Mouse (Mus musculus): Measurements from ENCODE around the gene Ankrd63.
A peak's percentile ranks its signal among the peaks of the same experiment; 100 is the strongest.
"Not testable (repeated sequence)": the region's sequence is repeated elsewhere in the genome, so short reads cannot be mapped to it uniquely, and the experiment has no call there.

The Ankrd63 gene

DNA sequence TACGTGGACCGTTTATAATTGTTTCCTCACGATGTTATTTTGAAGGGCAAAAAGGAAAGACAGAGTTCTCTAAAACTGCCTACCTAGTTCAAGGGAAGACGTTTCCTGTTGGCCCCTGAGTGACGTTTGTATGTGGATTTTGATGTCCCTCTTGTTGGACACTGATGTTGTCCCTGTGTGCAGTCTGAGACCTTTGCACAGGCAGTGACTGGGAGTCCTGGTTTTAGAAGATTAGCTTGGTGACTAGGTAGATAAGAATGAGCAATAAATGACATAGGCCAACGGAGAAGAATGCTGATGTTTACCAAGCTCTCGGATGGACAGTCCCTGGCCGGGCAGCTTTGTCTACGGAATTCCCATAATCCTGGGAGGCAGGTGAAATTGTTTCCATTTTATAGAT lies 41.9 kb downstream of the Ankrd63 start:
- DNase-seq (ENCODE audit: low spot score in 2 of 2): no peak

DNA sequence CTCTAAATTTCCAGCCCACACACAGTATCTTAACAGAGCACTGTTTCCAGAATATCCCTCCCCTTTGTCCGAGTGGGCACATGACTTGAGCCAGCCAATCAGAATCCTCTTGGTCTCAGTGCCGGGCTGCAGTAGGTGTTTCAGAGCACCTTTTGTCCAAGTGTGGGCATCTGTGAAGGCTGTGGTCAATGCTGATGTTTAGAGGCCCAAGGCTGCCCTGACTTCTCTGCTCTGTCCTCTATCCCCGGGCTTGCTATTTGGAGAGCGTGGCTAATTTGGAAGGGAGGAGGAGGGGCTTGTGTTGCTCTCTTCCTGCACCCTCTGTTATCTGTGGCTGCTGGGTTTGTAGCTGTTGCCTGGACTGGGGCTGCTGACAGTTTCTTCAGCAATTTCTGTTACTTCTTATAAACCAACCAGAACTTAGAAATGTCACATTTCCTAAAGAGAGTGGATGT lies 43.7 kb downstream of the Ankrd63 start:
- DNase-seq (ENCODE audit: low spot score in 2 of 2): peak; percentile 34 to 41

DNA sequence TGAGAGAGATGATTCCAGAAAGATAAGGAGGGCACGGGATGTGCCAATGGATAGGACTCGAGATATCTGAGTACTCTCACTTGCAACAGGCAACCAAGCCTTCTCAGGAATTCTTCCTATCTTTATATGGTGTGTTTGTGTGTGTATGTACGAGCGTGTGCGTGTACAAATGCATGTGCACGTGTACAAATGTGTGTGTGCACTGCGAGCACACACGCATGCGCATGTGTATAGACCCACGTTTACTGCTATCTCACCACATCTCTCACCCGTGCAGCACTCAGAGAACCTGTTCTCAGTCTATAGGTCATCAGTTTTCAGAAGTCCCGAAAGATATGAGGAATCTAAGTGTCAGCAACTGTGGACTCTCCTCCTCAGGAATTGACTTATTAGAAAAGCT lies 44.3 kb downstream of the Ankrd63 start:
- DNase-seq (ENCODE audit: low spot score in 2 of 2): no peak

DNA sequence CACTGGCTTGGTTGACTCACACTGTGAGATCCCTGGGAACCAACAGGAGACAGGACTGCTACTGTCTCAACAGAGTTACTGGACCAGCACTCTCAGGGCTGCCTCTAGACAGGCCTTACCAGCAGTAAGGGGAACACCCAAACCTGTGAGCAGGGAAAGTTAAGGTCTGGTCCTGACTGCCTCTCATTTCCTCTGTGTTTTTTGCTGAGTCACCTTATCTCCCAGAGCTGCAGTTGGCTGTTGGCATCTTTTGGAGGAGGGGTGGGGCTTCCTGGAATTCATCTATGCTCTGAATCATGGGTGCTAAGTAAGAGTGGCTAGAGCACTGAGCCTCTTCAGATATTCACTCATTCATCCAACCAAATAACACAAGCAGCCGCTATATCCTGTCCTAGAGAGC lies 44.7 kb downstream of the Ankrd63 start:
- DNase-seq (ENCODE audit: low spot score in 2 of 2): peak; percentile 40 to 41

DNA sequence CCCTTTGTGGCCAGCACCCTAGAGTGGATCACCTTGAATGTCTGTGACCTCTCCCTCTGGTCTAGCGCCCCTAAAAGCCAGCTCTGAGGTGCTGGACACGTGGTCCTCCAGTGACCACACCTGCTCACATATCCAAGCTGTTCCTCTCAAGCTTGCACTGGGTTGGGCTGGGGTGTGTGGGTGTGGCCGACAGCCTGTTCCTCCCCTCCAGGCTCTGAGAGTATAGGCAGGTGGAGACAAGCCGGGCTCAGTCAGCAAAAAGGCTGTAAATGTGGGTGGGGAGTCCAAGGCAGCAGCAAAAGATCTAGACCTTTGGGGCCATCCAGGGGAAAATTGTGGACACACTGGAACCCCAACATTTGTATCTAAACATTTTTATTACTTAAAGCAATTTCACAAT lies 45.3 kb downstream of the Ankrd63 start:
- DNase-seq (ENCODE audit: low spot score in 2 of 2): peak; percentile 51 to 58

DNA sequence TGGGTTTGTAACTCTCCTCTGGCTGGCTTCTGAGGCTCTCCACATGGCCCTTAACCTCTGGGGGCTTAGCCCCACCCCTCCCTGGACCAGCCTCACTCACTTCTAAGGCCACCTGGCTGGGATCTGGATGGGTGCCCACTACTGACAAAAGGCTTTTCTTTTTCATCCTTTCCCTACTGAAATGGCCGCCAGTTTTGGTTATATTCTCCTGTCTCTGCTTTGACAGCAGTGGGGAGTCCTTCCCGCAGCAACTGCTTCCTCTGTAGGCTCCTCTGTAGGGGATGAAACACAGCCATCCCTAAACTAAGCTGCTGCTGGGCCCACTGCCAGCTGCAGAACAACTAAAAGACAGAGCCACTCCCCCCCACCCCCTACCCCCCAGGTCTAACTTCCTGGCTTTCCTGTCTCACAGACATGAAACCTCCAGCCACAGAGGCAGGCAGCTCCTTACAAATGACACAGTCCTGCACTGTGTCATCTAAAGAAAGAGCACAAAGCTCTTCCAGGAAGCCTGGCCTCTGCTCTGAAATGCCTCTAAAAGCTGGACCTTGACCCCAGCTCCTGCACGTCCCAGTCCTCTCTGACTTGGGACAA lies 47.0 kb downstream of the Ankrd63 start:
- no peak for DNase-seq (ENCODE audit: low spot score in 2 of 2)

DNA sequence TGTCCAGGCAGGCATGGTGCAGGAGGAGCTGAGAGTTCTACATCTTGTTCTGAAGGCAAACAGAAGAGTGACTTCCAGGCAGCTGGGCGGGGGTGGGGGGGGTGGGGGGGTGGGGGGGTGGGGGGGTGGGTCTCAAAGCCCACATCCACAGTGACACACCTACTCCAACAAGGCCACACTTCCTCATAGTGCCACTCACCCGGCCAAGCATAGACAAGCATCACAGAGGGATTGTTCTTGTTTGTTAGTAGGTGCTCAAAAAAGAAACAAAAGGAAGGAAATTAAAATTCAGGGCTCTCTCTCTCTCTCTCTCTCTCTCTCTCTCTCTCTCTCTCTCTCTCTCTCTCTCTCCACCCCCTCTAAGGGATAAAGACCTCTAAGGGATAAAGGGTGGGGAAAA lies 53.1 kb downstream of the Ankrd63 start:
- DNase-seq (ENCODE audit: low spot score in 2 of 2): not testable (repeated sequence)
